Mouse (Mus musculus): ENCODE data around the gene Pbx1. TPM values are rescaled to one million over a fixed set of nuclear protein-coding genes. Genes with fewer than 3 reads are reported as not detected.

Gene Pbx1
- polyA plus RNA-seq, 1 experiment from 2014 or later: 82.9 TPM

DNA sequence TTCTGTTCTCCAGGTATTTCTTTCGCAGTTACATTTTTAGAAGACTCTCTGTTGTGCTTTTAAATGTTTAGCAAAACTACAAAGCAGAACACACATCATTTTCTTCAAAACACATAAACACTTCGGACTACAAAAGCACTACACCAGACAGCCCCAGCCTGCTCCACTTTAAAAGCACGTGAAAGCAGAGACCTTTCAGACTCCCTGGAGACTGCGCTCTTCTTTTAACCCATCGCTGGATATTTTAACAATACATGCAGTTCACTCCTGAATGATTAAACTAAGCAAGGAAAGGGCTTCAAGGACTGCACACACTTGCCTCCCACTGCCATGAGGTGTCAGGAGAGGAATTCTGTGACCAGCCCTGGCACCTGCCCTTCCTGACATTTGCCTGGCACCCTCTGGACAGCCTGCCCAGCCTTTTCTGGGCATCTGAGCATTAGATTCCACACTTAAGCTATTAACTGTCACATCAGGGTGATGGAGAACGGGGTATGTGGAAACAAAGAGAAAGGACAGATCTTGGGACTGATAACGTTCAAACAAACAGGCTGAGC, 25.2 kb upstream of the Pbx1 start:
- Histone ChIP-seq H3K4me3 (replicated peaks; ENCODE audit: low read length) (no peak overlapping the region), H3K27ac (ENCODE audit: low read length) (no peak overlapping the region)
- ATAC-seq: no peak

GRCm38 (mm10) chr1:168455178-168455577, 23.1 kb upstream of the Pbx1 start:
- Histone ChIP-seq H3K27ac (ENCODE audit: low read length) (no peak overlapping the region), H3K9ac (replicated peaks; ENCODE audit: low read depth, low read length) (no peak overlapping the region), H3K27me3 (replicated peaks; ENCODE audit: control insufficient read depth, insufficient read depth, low read length) (no peaks in the 10 kb centered on the region), H3K4me1 (replicated peaks; ENCODE audit: control insufficient read depth, insufficient read depth, low read length) (peaks cover 3% of the 10 kb centered on the region; the same call in 1 of the 2 replicates), H3K4me2 (ENCODE audit: low read length) (no peak overlapping the region), H3K36me3 (ENCODE audit: control insufficient read depth, insufficient read depth) (no peaks in the 10 kb centered on the region), H3K9me3 (ENCODE audit: control insufficient read depth, low read length) (no peaks in the 10 kb centered on the region), H3K4me3 (replicated peaks; ENCODE audit: low read length) (no peak overlapping the region)
- WGBS: 88% methylated on average over 8 of the region's 8 CpGs
- no peak for ATAC-seq

More for the DNA sequence above, 25.2 kb upstream of the Pbx1 start:
- no peak overlapping the region for H3K9ac ChIP-seq (replicated peaks; ENCODE audit: low read depth, low read length)
- no peak overlapping the region for H3K4me2 ChIP-seq (ENCODE audit: low read length)
- no peaks in the 10 kb centered on the region for H3K36me3 ChIP-seq (ENCODE audit: control insufficient read depth, insufficient read depth)
- H3K4me1 ChIP-seq (replicated peaks; ENCODE audit: control insufficient read depth, insufficient read depth, low read length): peaks cover 3% of the 10 kb centered on the region; the same call in 1 of the 2 replicates
- 45% methylated on average over 7 of the region's 7 CpGs for WGBS
- H3K27me3 ChIP-seq (replicated peaks; ENCODE audit: control insufficient read depth, insufficient read depth, low read length): no peaks in the 10 kb centered on the region
- H3K9me3 ChIP-seq (ENCODE audit: control insufficient read depth, low read length): no peaks in the 10 kb centered on the region

DNA sequence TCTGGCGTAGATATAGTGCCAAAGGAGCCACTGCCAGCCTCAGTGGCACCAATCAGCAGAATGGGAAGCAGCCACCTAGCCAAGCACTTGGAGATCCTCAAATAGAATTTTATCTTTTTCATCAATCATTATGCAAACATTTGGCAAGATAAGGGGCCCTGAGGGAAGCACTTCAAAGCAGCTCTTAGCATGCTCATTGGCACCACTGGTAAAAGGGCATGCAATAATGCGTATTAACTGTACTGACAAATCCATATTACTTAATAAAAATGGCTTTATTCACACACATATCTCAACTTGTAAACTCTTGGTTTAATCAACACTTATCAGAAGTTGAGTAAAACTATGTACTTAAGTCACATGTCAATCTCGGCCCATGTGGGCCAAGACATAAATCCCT, 1.6 kb upstream of the Pbx1 start:
- no peak for ATAC-seq
- 96% methylated on average over 3 of the region's 3 CpGs for WGBS
- no peaks in the 10 kb centered on the region for H3K36me3 ChIP-seq (ENCODE audit: control insufficient read depth, insufficient read depth)
- H3K9me3 ChIP-seq (ENCODE audit: control insufficient read depth, low read length): no peaks in the 10 kb centered on the region
- H3K27me3 ChIP-seq (replicated peaks; ENCODE audit: control insufficient read depth, insufficient read depth, low read length): no peaks in the 10 kb centered on the region
- no peak overlapping the region for H3K27ac ChIP-seq (ENCODE audit: low read length)
- no peaks in the 10 kb centered on the region for H3K4me1 ChIP-seq (replicated peaks; ENCODE audit: control insufficient read depth, insufficient read depth, low read length)
- H3K9ac ChIP-seq (replicated peaks; ENCODE audit: low read depth, low read length): no peak overlapping the region
- no peak overlapping the region for H3K4me3 ChIP-seq (replicated peaks; ENCODE audit: low read length)
- H3K4me2 ChIP-seq (ENCODE audit: low read length): no peak overlapping the region

DNA sequence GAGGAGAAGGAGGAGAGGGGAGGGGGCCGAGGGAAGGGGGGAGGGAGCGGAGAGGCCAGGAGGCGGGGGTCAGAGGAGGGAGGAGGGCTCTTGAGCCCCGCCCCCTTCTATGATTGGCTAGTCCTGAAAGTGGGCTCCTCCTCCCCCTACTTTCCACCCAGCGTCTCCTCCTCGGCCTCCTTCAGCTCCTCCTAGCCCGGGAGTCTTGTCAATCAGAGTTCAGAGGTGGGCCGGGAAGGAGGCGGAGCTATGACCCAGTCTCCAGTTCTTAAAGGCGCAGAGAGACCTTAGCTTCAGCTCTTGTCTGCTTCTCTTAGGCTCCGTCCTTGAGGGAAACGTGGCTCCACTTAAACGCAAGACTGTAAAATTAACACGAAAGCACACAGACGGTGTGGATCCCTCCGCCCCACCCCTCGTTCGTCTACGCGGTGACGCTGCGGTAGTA, 233 bp upstream of the Pbx1 start:
- no peaks in the 10 kb centered on the region for H3K36me3 ChIP-seq (ENCODE audit: control insufficient read depth, insufficient read depth)
- H3K4me2 ChIP-seq (ENCODE audit: low read length): peak overlapping the region; percentile 77
- ATAC-seq: peak; percentile 98
- WGBS: under 1% methylated on average over 20 of the region's 22 CpGs
- H3K27ac ChIP-seq (ENCODE audit: low read length): peak overlapping the region; percentile 67; the same call in 1 of the 2 replicates
- H3K27me3 ChIP-seq (replicated peaks; ENCODE audit: control insufficient read depth, insufficient read depth, low read length): no peaks in the 10 kb centered on the region
- no peaks in the 10 kb centered on the region for H3K4me1 ChIP-seq (replicated peaks; ENCODE audit: control insufficient read depth, insufficient read depth, low read length)
- H3K4me3 ChIP-seq (replicated peaks; ENCODE audit: low read length): peak overlapping the region; percentile 63
- H3K9me3 ChIP-seq (ENCODE audit: control insufficient read depth, low read length): no peaks in the 10 kb centered on the region
- peak overlapping the region; percentile 49; the same call in 1 of the 2 replicates for H3K9ac ChIP-seq (replicated peaks; ENCODE audit: low read depth, low read length)

- no peaks in the 10 kb centered on the region for H3K36me3 ChIP-seq (ENCODE audit: control insufficient read depth, insufficient read depth)
- no peaks in the 10 kb centered on the region for H3K9me3 ChIP-seq (ENCODE audit: control insufficient read depth, low read length)
- 0 out of 2 replicates have a peak, but pooled peaks cover 2% of the 10 kb centered on the region for H3K4me1 ChIP-seq (replicated peaks; ENCODE audit: control insufficient read depth, insufficient read depth, low read length)
- H3K27me3 ChIP-seq (replicated peaks; ENCODE audit: control insufficient read depth, insufficient read depth, low read length): no peaks in the 10 kb centered on the region
- 0% methylated on average over 13 of the region's 14 CpGs for WGBS
- ATAC-seq: peak; percentile 91
- H3K27ac ChIP-seq (ENCODE audit: low read length): peak overlapping the region; percentile 98
- peak overlapping the region; percentile 87 for H3K9ac ChIP-seq (replicated peaks; ENCODE audit: low read depth, low read length)
- peak overlapping the region; percentile 47 for H3K4me2 ChIP-seq (ENCODE audit: low read length)
- H3K4me3 ChIP-seq (replicated peaks; ENCODE audit: low read length): peak overlapping the region; percentile 63
These were observed 299 bp downstream of the Pbx1 start for GRCm38 (mm10) chr1:168431711-168432231.

DNA sequence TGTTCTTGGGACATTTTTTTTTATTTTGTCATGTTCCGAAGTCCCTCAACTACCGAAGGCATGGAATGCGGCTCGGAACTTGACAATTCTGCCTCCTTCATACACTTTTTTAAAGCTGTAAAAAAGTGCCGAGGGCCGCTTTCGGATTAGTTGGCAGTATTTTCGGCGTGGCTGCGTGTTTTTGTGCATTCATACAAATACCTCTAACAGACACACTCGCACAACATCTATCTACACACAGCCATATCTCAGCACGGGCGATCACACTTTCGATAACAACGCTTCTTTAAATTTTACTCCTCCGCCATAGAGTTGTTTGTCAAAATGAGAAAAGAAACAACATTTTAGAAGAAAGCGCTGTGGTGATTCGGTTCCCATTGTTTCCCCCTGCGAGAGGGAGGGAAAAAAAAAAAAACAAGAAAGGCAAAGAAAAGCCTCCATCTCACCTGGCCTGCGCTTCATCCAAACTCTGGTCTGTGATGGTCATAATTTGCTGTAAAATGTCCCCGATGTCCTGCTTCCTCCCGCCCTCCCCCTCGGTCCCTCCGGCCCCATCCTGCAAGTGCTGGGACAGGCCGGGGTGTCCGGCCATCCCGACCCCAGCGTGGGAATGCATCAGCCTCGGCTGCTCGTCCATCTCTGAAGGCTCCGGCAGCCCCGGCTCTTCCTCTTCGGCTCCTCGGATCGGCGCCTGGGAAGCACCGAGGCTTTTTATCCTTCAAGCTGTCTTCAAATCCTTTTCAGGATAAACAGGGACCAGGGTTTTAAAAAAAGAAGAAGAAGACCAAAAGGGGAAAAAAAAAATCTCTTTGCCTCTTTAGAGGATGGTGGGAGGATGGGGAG, 981 bp downstream of the Pbx1 start:
- peak overlapping the region; percentile 63 for H3K4me3 ChIP-seq (replicated peaks; ENCODE audit: low read length)
- 0 out of 2 replicates have a peak, but pooled peaks cover 2% of the 10 kb centered on the region for H3K4me1 ChIP-seq (replicated peaks; ENCODE audit: control insufficient read depth, insufficient read depth, low read length)
- H3K27ac ChIP-seq (ENCODE audit: low read length): peak overlapping the region; percentile 98
- no peaks in the 10 kb centered on the region for H3K27me3 ChIP-seq (replicated peaks; ENCODE audit: control insufficient read depth, insufficient read depth, low read length)
- WGBS: 0% methylated on average over 36 of the region's 37 CpGs
- H3K4me2 ChIP-seq (ENCODE audit: low read length): peak overlapping the region; percentile 47
- H3K9ac ChIP-seq (replicated peaks; ENCODE audit: low read depth, low read length): peak overlapping the region; percentile 87
- no peak for ATAC-seq
- H3K9me3 ChIP-seq (ENCODE audit: control insufficient read depth, low read length): no peaks in the 10 kb centered on the region
- H3K36me3 ChIP-seq (ENCODE audit: control insufficient read depth, insufficient read depth): no peaks in the 10 kb centered on the region

GRCm38 (mm10) chr1:168429856-168430644, 2.0 kb downstream of the Pbx1 start:
- Histone ChIP-seq H3K4me3 (replicated peaks; ENCODE audit: low read length) (peak overlapping the region; percentile 63), H3K27me3 (replicated peaks; ENCODE audit: control insufficient read depth, insufficient read depth, low read length) (no peaks in the 10 kb centered on the region), H3K4me1 (replicated peaks; ENCODE audit: control insufficient read depth, insufficient read depth, low read length) (peaks cover 6% of the 10 kb centered on the region), H3K27ac (ENCODE audit: low read length) (peak overlapping the region; percentile 76), H3K9me3 (ENCODE audit: control insufficient read depth, low read length) (no peaks in the 10 kb centered on the region), H3K9ac (replicated peaks; ENCODE audit: low read depth, low read length) (peak overlapping the region; percentile 60), H3K4me2 (ENCODE audit: low read length) (peak overlapping the region; percentile 55), H3K36me3 (ENCODE audit: control insufficient read depth, insufficient read depth) (no peaks in the 10 kb centered on the region)
- 1% methylated on average over 5 of the region's 5 CpGs for WGBS
- no peak for ATAC-seq

DNA sequence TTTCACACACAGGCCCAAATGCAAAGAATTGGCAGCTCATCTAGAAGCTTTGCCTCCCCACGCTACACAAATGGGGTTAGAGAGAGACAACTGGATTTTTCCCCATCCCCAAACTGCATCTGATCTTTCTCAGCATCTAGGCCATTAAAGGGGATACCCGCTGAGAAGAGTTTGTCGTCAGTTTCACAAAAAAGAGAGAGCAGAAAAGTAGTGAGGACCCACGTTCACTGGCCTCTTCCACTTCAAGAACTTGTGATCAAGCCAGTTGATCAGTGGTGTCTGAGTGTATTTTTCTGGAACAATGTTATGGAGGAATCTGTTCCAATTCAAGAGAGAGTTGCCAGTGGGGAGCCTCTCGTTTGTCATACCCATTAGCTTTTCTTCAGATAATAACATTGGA, 2.7 kb downstream of the Pbx1 start:
- no peaks in the 10 kb centered on the region for H3K36me3 ChIP-seq (ENCODE audit: control insufficient read depth, insufficient read depth)
- WGBS: 2% methylated on average over 5 of the region's 5 CpGs
- peak overlapping the region; percentile 55 for H3K4me2 ChIP-seq (ENCODE audit: low read length)
- H3K4me3 ChIP-seq (replicated peaks; ENCODE audit: low read length): peak overlapping the region; percentile 63
- H3K9ac ChIP-seq (replicated peaks; ENCODE audit: low read depth, low read length): peak overlapping the region; percentile 60
- H3K4me1 ChIP-seq (replicated peaks; ENCODE audit: control insufficient read depth, insufficient read depth, low read length): peaks cover 11% of the 10 kb centered on the region
- no peak for ATAC-seq
- H3K9me3 ChIP-seq (ENCODE audit: control insufficient read depth, low read length): no peaks in the 10 kb centered on the region
- no peaks in the 10 kb centered on the region for H3K27me3 ChIP-seq (replicated peaks; ENCODE audit: control insufficient read depth, insufficient read depth, low read length)
- H3K27ac ChIP-seq (ENCODE audit: low read length): peak overlapping the region; percentile 76

DNA sequence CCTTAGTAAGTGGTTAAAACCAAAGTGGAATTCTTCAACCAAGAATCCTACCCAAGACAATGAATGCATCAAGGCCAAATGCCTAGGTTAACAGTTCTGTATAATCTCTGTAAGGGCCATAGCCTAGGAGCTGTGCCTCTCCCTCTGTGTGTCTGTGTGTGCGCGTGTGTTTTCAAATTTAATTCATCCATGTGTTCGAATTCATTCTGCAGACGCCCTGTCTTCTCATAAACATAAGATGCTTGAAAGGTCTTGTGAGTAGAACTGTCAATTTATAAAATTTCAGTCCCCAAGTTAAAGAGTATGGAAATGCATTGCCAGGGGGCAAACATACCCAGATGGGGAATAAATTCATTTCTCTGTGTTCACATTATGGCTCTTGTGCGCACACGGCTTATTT, 3.8 kb downstream of the Pbx1 start:
- Histone ChIP-seq H3K4me2 (ENCODE audit: low read length) (peak overlapping the region; percentile 78), H3K27ac (ENCODE audit: low read length) (peak overlapping the region; percentile 85), H3K4me1 (replicated peaks; ENCODE audit: control insufficient read depth, insufficient read depth, low read length) (peaks cover 22% of the 10 kb centered on the region), H3K27me3 (replicated peaks; ENCODE audit: control insufficient read depth, insufficient read depth, low read length) (no peaks in the 10 kb centered on the region), H3K9ac (replicated peaks; ENCODE audit: low read depth, low read length) (peak overlapping the region; percentile 68), H3K4me3 (replicated peaks; ENCODE audit: low read length) (peak overlapping the region; percentile 63), H3K9me3 (ENCODE audit: control insufficient read depth, low read length) (no peaks in the 10 kb centered on the region), H3K36me3 (ENCODE audit: control insufficient read depth, insufficient read depth) (no peaks in the 10 kb centered on the region)
- 5% methylated on average over 6 of the region's 6 CpGs for WGBS
- no peak for ATAC-seq

Data from forebrain, embryonic 16.5 days (tissue).